Mouse (Mus musculus): ENCODE measurements around the gene Ptpre. TPM values are rescaled to one million over a fixed set of nuclear protein-coding genes. Genes with fewer than 3 reads are reported as not detected.

Ptpre gene
- polyA plus RNA-seq, 1 experiment from 2014 or later = 0.77 TPM

DNA sequence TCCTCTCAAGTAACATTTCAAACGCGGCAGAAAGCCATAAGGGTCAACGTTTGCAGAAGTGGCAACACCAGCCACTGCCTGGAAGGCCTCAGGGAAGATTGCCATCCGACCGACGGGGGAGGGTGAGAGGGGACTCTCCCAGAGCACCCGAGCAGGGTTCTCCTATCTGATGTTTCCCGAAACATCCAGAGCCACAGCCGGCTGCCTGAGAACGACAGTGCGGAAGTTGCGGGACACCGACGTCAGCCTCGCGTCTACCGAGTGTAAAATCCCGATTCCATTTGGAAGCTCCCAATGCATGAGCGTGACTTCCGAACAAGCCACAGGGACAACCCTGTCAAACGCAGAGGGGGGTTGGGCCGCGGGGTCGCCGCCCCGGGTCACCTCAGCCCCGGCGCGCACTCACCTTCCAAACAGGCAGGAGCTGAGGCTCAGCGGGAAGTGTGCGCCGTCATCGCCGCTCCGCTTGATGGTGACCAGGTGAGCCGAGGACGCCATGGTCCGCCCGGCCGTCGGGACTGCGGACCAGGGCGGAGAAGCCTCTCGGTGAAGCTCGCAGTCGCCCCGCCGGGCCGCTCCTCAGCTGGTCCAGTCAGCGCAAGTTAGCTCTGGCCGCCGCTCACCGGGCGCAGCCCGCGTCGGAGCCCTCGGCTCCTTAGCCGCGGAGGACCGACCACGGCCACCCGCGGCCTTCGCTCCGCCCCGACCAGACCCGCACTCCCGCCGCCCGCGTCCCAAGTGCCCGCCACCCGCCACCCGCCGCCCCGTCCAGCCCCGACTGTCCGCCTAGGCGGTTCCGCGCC lies 178.6 kb downstream of the Ptpre start, which contains the start of gene Mki67:
TSS of gene Mki67 (minus strand) at position 720 of the 803 bp plus-strand sequence.
- DNase-seq (ENCODE audit: low spot score) = peak; percentile 55
- under 1% methylated on average over 69 of the region's 82 CpGs for WGBS
- Histone ChIP-seq H3K27ac (ENCODE audit: low read depth, low read length) (peak within 1 kb of the TSS; percentile 62; the same call in 1 of the 2 replicates), H3K4me3 (ENCODE audit: low read depth, low read length) (peak within 1 kb of the TSS; percentile 94), H3K4me1 (replicated peaks; ENCODE audit: control insufficient read depth, insufficient read depth, low read length) (0 out of 2 replicates have a peak, but pooled peaks cover 8% of the 10 kb centered on the region), H3K27me3 (ENCODE audit: control insufficient read depth, insufficient read depth, low read length) (no peaks in the 10 kb centered on the region), H3K4me2 (ENCODE audit: low read depth, low read length, severe bottlenecking) (peak within 1 kb of the TSS; percentile 74), H3K9me3 (ENCODE audit: control insufficient read depth, low read length) (no peaks in the 10 kb centered on the region), H3K9ac (ENCODE audit: low read length) (peak within 1 kb of the TSS; percentile 98), H3K36me3 (ENCODE audit: control insufficient read depth, insufficient read depth, low read length) (no peaks in the 10 kb centered on the region)
- ATAC-seq (replicated peaks; ENCODE audit: low FRiP score) = no peak; the same call in 1 of the 2 replicates

DNA sequence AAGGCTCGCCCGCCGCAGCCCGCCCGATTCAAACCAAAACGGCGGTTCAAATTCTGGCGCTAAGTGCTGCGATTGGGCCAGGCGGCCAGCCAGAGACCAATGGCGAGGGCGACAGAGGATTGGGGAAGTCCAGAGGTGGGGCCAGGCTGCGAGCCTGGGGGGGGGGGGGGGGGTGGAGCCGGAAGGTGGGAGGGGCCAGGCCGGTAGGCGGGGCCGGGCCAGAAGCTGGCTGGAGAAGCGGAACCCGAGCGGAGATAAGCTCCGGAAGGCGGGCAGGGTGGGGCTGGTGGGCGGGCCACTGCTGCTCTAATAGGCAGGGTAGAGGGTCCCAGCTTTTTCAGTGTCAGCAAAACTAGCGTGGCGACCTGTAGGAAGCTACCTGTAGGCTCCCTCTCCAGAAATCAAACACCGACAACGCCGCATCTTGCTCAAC lies 179.2 kb downstream of the Ptpre start:
- no peak overlapping the region for H3K27ac ChIP-seq (ENCODE audit: low read depth, low read length)
- peak; percentile 98 for ATAC-seq (replicated peaks; ENCODE audit: low FRiP score)
- under 1% methylated on average over 25 of the region's 28 CpGs for WGBS

DNA sequence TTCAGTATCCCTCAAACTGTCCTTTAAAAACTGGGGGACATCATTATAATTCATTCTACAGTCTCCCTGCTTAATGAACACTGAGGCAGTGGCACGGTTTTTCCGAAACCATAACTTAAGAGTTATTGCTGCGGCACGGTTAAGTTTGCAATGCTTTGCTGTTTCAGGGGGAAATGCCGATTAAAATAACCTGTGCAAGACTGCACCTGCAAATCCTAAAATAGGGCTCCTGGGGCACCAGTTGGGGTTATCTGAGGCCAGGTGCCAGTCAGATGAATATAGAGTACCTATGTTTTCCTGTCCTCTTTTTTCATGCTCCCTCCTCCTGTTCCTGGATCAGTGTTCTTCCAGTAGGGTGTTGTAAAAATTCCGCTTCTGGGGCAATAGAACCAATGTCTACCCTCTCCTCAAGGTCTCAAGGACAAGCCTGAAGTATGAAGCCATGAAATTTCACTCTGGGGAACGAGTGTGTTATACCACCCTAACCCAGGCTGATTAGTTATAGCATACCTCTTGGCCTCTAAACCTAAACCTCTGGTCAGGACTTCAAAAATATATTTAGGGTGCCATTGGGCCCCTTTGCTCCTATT lies 179.8 kb downstream of the Ptpre start:
- H3K9me3 ChIP-seq (ENCODE audit: control insufficient read depth, low read length) = no peaks in the 10 kb centered on the region
- H3K4me1 ChIP-seq (replicated peaks; ENCODE audit: control insufficient read depth, insufficient read depth, low read length) = 0 out of 2 replicates have a peak, but pooled peaks cover 8% of the 10 kb centered on the region
- H3K4me3 ChIP-seq (ENCODE audit: low read depth, low read length) = peak overlapping the region; percentile 94
- 72% methylated on average over 7 of the region's 7 CpGs for WGBS
- DNase-seq (ENCODE audit: low spot score) = no peak
- H3K27me3 ChIP-seq (ENCODE audit: control insufficient read depth, insufficient read depth, low read length) = no peaks in the 10 kb centered on the region
- peak overlapping the region; percentile 17; the same call in 1 of the 2 replicates for H3K9ac ChIP-seq (ENCODE audit: low read length)
- no peaks in the 10 kb centered on the region for H3K36me3 ChIP-seq (ENCODE audit: control insufficient read depth, insufficient read depth, low read length)
- no peak for ATAC-seq (replicated peaks; ENCODE audit: low FRiP score)
- no peak overlapping the region for H3K27ac ChIP-seq (ENCODE audit: low read depth, low read length)
- H3K4me2 ChIP-seq (ENCODE audit: low read depth, low read length, severe bottlenecking) = peak overlapping the region; percentile 74

More for the DNA sequence above, 179.2 kb downstream of the Ptpre start:
- Histone ChIP-seq H3K4me1 (replicated peaks; ENCODE audit: control insufficient read depth, insufficient read depth, low read length) (0 out of 2 replicates have a peak, but pooled peaks cover 8% of the 10 kb centered on the region), H3K4me3 (ENCODE audit: low read depth, low read length) (peak overlapping the region; percentile 94), H3K27me3 (ENCODE audit: control insufficient read depth, insufficient read depth, low read length) (no peaks in the 10 kb centered on the region), H3K9me3 (ENCODE audit: control insufficient read depth, low read length) (no peaks in the 10 kb centered on the region), H3K36me3 (ENCODE audit: control insufficient read depth, insufficient read depth, low read length) (no peaks in the 10 kb centered on the region), H3K4me2 (ENCODE audit: low read depth, low read length, severe bottlenecking) (peak overlapping the region; percentile 74), H3K9ac (ENCODE audit: low read length) (peak overlapping the region; percentile 98)
- peak; percentile 98 for DNase-seq (ENCODE audit: low spot score)

DNA sequence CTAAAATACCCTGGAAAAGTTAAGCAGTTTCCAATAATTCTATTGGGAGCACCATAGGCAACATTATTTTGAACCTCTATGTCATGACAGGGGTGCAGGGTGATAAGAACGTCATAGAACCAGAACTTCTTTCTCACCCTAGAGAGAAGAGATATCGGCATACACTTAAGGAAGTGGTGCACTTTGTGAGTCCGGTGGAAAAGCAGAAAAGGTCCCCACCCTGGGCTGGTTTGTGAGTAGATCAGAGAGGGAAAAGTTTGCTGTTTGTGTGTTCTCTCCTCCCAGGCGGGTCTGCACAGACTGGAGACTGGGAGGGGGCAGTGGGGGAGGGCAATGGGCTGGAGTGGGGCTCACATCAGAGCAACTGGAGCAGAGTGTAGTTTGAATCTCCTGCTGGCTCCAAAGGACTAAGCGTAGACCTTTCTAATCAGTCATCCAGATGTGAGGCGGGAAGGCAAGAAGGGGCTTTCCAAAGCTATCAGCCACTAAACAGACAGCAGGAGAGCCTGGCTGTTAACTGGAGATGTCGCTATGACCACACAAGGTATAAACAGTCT lies 184.2 kb downstream of the Ptpre start:
- no peak overlapping the region for H3K4me2 ChIP-seq (ENCODE audit: low read depth, low read length, severe bottlenecking)
- H3K4me3 ChIP-seq (ENCODE audit: low read depth, low read length) = no peak overlapping the region
- H3K27me3 ChIP-seq (ENCODE audit: control insufficient read depth, insufficient read depth, low read length) = no peaks in the 10 kb centered on the region
- DNase-seq (ENCODE audit: low spot score) = no peak
- H3K4me1 ChIP-seq (replicated peaks; ENCODE audit: control insufficient read depth, insufficient read depth, low read length) = 0 out of 2 replicates have a peak, but pooled peaks cover 2% of the 10 kb centered on the region
- H3K36me3 ChIP-seq (ENCODE audit: control insufficient read depth, insufficient read depth, low read length) = no peaks in the 10 kb centered on the region
- 0 out of 2 replicates have a peak overlapping the region, but pooled peaks have one; percentile 34 for H3K27ac ChIP-seq (ENCODE audit: low read depth, low read length)
- H3K9me3 ChIP-seq (ENCODE audit: control insufficient read depth, low read length) = no peaks in the 10 kb centered on the region
- 77% methylated on average over 7 of the region's 7 CpGs for WGBS
- H3K9ac ChIP-seq (ENCODE audit: low read length) = no peak overlapping the region
- ATAC-seq (replicated peaks; ENCODE audit: low FRiP score) = no peak

DNA sequence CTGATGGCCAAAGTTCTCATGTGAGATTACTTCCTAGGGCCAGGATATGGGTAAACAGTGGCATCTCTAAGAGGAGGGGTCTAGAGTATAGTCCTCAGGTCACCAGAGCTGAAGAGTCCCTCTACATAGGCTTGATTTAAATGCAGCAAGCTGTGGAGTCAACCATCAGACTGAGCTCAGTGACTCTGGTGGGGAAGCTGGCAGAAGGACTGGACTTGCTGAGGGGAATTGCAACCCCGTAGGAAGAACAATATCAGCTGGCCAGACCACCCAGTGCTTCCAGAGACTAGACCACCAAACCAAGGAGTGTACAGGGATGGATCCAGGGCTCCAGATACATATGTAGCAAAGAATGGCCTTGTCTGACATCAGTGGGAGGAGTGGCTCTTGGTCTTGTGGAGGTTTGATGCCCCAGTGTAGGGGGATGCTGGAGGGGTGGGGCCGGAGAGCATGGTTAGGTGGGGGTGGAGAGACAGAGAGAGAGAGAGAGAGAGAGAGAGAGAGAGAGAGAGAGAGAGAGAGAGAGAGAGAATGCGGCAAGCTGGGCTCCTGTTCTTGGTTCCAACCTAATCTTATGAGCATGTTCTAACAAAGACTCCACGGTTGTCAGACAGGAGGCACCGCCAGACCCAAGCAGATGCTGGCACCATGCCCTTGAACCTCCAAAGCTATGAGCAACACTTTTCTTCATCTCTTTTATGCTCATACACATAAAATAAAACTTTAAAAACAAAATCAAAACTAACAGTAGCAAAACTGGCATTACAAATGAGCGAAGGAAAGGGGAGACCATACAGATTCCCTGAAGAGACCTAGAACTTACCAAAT lies 184.9 kb downstream of the Ptpre start:
- Histone ChIP-seq H3K4me1 (replicated peaks; ENCODE audit: control insufficient read depth, insufficient read depth, low read length) (no peaks in the 10 kb centered on the region), H3K27me3 (ENCODE audit: control insufficient read depth, insufficient read depth, low read length) (no peaks in the 10 kb centered on the region), H3K36me3 (ENCODE audit: control insufficient read depth, insufficient read depth, low read length) (no peaks in the 10 kb centered on the region), H3K4me3 (ENCODE audit: low read depth, low read length) (no peak overlapping the region), H3K4me2 (ENCODE audit: low read depth, low read length, severe bottlenecking) (no peak overlapping the region), H3K27ac (ENCODE audit: low read depth, low read length) (no peak overlapping the region), H3K9me3 (ENCODE audit: control insufficient read depth, low read length) (no peaks in the 10 kb centered on the region), H3K9ac (ENCODE audit: low read length) (no peak overlapping the region)
- DNase-seq (ENCODE audit: low spot score) (no peak), ATAC-seq (replicated peaks; ENCODE audit: low FRiP score) (no peak)
- WGBS = 84% methylated on average over 6 of the region's 6 CpGs

- ATAC-seq (replicated peaks; ENCODE audit: low FRiP score) (no peak), DNase-seq (ENCODE audit: low spot score) (no peak)
- H3K4me2 ChIP-seq (ENCODE audit: low read depth, low read length, severe bottlenecking) = no peak overlapping the region
- H3K9ac ChIP-seq (ENCODE audit: low read length) = no peak overlapping the region
- H3K27me3 ChIP-seq (ENCODE audit: control insufficient read depth, insufficient read depth, low read length) = no peaks in the 10 kb centered on the region
- no peaks in the 10 kb centered on the region for H3K4me1 ChIP-seq (replicated peaks; ENCODE audit: control insufficient read depth, insufficient read depth, low read length)
- H3K27ac ChIP-seq (ENCODE audit: low read depth, low read length) = no peak overlapping the region
- H3K36me3 ChIP-seq (ENCODE audit: control insufficient read depth, insufficient read depth, low read length) = no peaks in the 10 kb centered on the region
- WGBS = 77% methylated on average over 6 of the region's 6 CpGs
- H3K4me3 ChIP-seq (ENCODE audit: low read depth, low read length) = no peak overlapping the region
- H3K9me3 ChIP-seq (ENCODE audit: control insufficient read depth, low read length) = no peaks in the 10 kb centered on the region
Measured at GRCm38 (mm10) chr7:135723672-135724341, 186.5 kb downstream of the Ptpre start.

DNA sequence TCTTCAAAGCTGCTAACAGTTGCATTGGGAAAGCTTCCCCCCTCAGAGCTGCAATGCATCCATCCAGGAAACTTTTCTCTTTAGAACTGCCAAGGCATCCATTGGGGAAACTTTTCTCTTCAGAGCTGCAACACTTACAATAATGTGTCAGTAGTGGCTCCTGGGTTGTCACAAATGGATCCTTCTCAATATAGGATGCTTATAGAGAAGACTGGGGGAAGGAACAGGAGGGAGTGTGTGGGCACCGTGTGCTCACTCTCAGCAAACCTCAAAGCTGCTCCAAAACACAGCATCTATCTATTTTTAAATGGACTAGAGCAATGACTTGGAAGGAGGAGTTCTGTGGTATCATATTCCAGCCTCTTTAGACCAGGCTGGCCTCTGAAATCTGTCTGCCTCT lies 189.4 kb downstream of the Ptpre start:
- Histone ChIP-seq H3K27me3 (ENCODE audit: control insufficient read depth, insufficient read depth, low read length) (no peaks in the 10 kb centered on the region), H3K9me3 (ENCODE audit: control insufficient read depth, low read length) (no peaks in the 10 kb centered on the region), H3K27ac (ENCODE audit: low read depth, low read length) (no peak overlapping the region), H3K4me3 (ENCODE audit: low read depth, low read length) (no peak overlapping the region), H3K4me1 (replicated peaks; ENCODE audit: control insufficient read depth, insufficient read depth, low read length) (no peaks in the 10 kb centered on the region), H3K36me3 (ENCODE audit: control insufficient read depth, insufficient read depth, low read length) (no peaks in the 10 kb centered on the region), H3K9ac (ENCODE audit: low read length) (no peak overlapping the region), H3K4me2 (ENCODE audit: low read depth, low read length, severe bottlenecking) (no peak overlapping the region)
- ATAC-seq (replicated peaks; ENCODE audit: low FRiP score) (no peak), DNase-seq (ENCODE audit: low spot score) (no peak)
- WGBS = 80% methylated on average over 1 of the region's 1 CpGs

Data from forebrain, embryonic 11.5 days (tissue).